Mouse (Mus musculus) midbrain, postnatal 0 days (tissue): Measurements from ENCODE around the gene Vmn1r100. TPM values are rescaled to one million over a fixed set of nuclear protein-coding genes. Genes with fewer than 3 reads are reported as not detected.
"Not testable (repeated sequence)": the region's sequence is repeated elsewhere in the genome, so short reads cannot be mapped to it uniquely, and the experiment has no call there.

Source experiments
- ATAC-seq: fragments of 200-750 bp; cut with Nextera tagmentation; 2 replicates; pipeline ENCODE4 v1.8.0; 2017; ENCODE audit warnings: moderate number of reproducible peaks, mild to moderate bottlenecking, moderate TSS enrichment, moderate library complexity; ENCODE audit not compliant: low FRiP score
- DNase-seq: peaks from one replicate; pipeline ENCODE4 v3.0.0-alpha.2; 2015; ENCODE audit warnings: low spot score
- H3K27ac ChIP-seq: fragments of 300-500 bp; sonication (generic); 2 replicates; pipeline ENCODE4 v1.5.1; 2014; ENCODE audit warnings: low read depth, mild to moderate bottlenecking, low read length, mixed read lengths
- H3K27me3 ChIP-seq: fragments of 300-500 bp; sonication (generic); 2 replicates; pipeline ENCODE4 v1.6.1; 2014; ENCODE audit warnings: low read length, control low read depth, mixed read lengths; ENCODE audit not compliant: insufficient read depth
- H3K36me3 ChIP-seq: fragments of 300-500 bp; sonication (generic); 2 replicates; pipeline ENCODE4 v1.6.1; 2014; ENCODE audit warnings: low read length, control low read depth, mixed read lengths; ENCODE audit not compliant: insufficient read depth
- H3K4me1 ChIP-seq: fragments of 300-500 bp; sonication (generic); 2 replicates; pipeline ENCODE4 v1.6.1; 2014; ENCODE audit warnings: mild to moderate bottlenecking, control low read depth, antibody characterized with exemption, low read length, mixed read lengths; ENCODE audit not compliant: insufficient read depth
- H3K4me2 ChIP-seq: fragments of 300-500 bp; sonication (generic); 2 replicates; pipeline ENCODE4 v1.6.1; 2014; ENCODE audit warnings: low read depth, mild to moderate bottlenecking, low read length, mixed read lengths; ENCODE audit not compliant: poor library complexity, severe bottlenecking
- H3K4me3 ChIP-seq: fragments of 300-500 bp; sonication (generic); 2 replicates; pipeline ENCODE4 v1.5.1; 2014; ENCODE audit warnings: low read depth, mild to moderate bottlenecking, low read length, moderate library complexity
- H3K9ac ChIP-seq: fragments of 300-500 bp; sonication (generic); replicated peaks from 2 replicates; pipeline ENCODE4 v1.6.1; 2014; ENCODE audit warnings: mild to moderate bottlenecking, low read length, moderate library complexity, mixed read lengths; ENCODE audit not compliant: poor library complexity, severe bottlenecking
- H3K9me3 ChIP-seq: fragments of 300-500 bp; sonication (generic); 2 replicates; pipeline ENCODE4 v1.6.1; 2016; ENCODE audit warnings: low read length, control low read depth
- WGBS: fragments of 180-500 bp; shearing (Covaris S2); extraction: QIAGEN DNeasy Blood & Tissue Kit; methylation state at CpG from one replicate; pipeline ENCODE4 v1.1.7; 2014; 5-methylcytosine and 5-hydroxymethylcytosine counted together
- polyA plus RNA-seq: library from polyadenylated mRNA; unstranded; fragments of >200 nt; fragmentation: Nextera tagmentation; extraction: Ambion mirVana; gene quantifications from 2 replicates; pipeline ENCODE4 v1.2.1, GENCODE M21; 2015
- total RNA-seq: library from RNA; depleted of rRNA; stranded (reverse); fragments of >200 nt; gene quantifications from 2 replicates; pipeline ENCODE4 v1.2.3, GENCODE M21; 2014; rRNA removed

Gene Vmn1r100
- total RNA-seq (not detected in 2 replicates), polyA plus RNA-seq (not detected in 2 replicates)

DNA sequence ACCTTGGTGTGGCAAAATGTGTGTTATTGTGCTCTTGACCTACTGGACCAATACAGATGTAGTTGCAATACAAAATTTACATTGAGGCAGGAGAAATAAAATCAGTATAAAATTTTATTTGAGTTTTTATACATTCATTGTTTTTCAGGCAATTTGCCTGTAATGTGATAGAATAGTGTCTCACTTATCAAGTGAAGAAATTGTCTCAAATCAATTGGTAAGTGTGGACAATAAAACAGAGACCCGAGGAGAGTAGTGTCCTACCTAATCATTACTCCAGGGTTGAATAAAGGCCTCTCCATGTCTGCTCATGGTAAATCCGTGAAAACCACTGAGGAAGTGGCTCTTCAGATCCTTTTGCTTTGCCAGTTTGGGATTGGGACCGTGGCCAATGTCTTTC, at the start of gene Vmn1r100:
Gene Vmn1r100, plus strand, starts transcription at position 301 of the 400 bp plus-strand sequence.
- H3K36me3 ChIP-seq, H3K4me1 ChIP-seq, ATAC-seq, H3K4me2 ChIP-seq, H3K27ac ChIP-seq, H3K9ac ChIP-seq, H3K27me3 ChIP-seq, H3K4me3 ChIP-seq, H3K9me3 ChIP-seq, DNase-seq: not testable (repeated sequence)
- no CpG with 5 or more reads among the region's 3 CpGs for WGBS

DNA sequence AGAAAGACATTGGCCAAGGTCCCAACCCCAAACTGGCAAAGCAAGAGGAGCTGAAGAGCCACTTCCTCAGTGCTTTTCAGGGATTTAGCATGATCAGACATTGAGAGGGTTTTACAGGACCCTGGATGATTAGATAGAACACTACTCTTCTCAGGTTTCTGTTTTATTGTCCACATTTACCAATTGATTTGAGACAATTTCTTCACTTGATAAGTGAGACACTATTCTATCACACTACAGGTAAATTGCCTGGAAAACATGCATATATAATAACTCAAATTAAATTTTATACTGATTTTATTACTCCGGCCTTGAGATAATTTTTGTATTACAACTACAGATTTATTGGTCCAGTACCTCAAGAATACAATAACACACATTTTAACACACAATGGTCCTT, 42.4 kb upstream of the Vmn1r100 start, which contains the start of gene Gm5728:
Gene Gm5728, minus strand, starts transcription at position 101 of the 400 bp plus-strand sequence.
- H3K27me3 ChIP-seq, H3K4me3 ChIP-seq, H3K4me1 ChIP-seq, H3K9me3 ChIP-seq, H3K9ac ChIP-seq, H3K36me3 ChIP-seq, H3K4me2 ChIP-seq, ATAC-seq, DNase-seq, H3K27ac ChIP-seq: not testable (repeated sequence)
- no CpG with 5 or more reads among the region's 1 CpGs for WGBS

DNA sequence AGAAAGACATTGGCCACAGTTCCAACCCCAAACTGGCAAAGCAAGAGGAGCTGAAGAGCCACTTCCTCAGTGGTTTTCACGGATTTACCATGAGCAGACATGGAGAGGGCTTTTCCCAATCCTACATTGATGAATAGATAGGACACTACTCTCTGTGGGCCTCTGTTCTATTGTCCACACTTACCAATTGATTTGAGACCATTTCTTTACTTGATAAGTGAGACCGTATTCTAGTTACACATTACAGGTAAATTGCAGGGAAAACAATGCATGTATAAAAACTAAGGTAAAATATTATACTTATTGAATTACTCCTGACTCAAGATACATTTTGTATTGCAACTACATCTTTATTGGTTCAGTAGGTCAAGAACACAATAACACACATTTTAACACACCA, 24.8 kb downstream of the Vmn1r100 start, which contains the start of gene Vmn1r101:
Gene Vmn1r101, minus strand, starts transcription at position 101 of the 400 bp plus-strand sequence.
- not testable (repeated sequence) for H3K27ac ChIP-seq, ATAC-seq, H3K4me1 ChIP-seq, H3K9ac ChIP-seq, H3K27me3 ChIP-seq, DNase-seq, H3K4me3 ChIP-seq, H3K9me3 ChIP-seq, H3K36me3 ChIP-seq, H3K4me2 ChIP-seq
- WGBS = no CpG with 5 or more reads among the region's 2 CpGs

Other genes starting within 250 kb of the Vmn1r100 start
- not detected in 2 replicates for gene Vmn1r94, start 249.6 kb upstream of the Vmn1r100 start, total RNA-seq
- not detected in 2 replicates for gene Vmn1r94, start 249.6 kb upstream of the Vmn1r100 start, polyA plus RNA-seq
- not detected in 2 replicates for gene Vmn1r95, start 224.2 kb upstream of the Vmn1r100 start, total RNA-seq
- not detected in 2 replicates for gene Vmn1r95, start 224.2 kb upstream of the Vmn1r100 start, polyA plus RNA-seq
- gene Gm6164, start 212.3 kb upstream of the Vmn1r100 start, total RNA-seq = not detected in 2 replicates
- gene Gm6164, start 212.3 kb upstream of the Vmn1r100 start, polyA plus RNA-seq = not detected in 2 replicates
- gene Gm4498, start 184.1 kb upstream of the Vmn1r100 start, total RNA-seq = not detected in 2 replicates
- gene Gm4498, start 184.1 kb upstream of the Vmn1r100 start, polyA plus RNA-seq = not detected in 2 replicates
- gene Gm5890, start 155.1 kb upstream of the Vmn1r100 start, total RNA-seq = not detected in 2 replicates
- gene Gm5890, start 155.1 kb upstream of the Vmn1r100 start, polyA plus RNA-seq = not detected in 2 replicates
- gene Gm4133, start 83.9 kb upstream of the Vmn1r100 start, total RNA-seq = not detected in 2 replicates
- gene Gm4133, start 83.9 kb upstream of the Vmn1r100 start, polyA plus RNA-seq = not detected in 2 replicates
- not detected in 2 replicates for gene Gm5728, start 42.5 kb upstream of the Vmn1r100 start, total RNA-seq
- not detected in 2 replicates for gene Gm5728, start 42.5 kb upstream of the Vmn1r100 start, polyA plus RNA-seq
- gene Vmn1r101, start 24.7 kb downstream of the Vmn1r100 start, total RNA-seq = not detected in 2 replicates
- not detected in 2 replicates for gene Vmn1r101, start 24.7 kb downstream of the Vmn1r100 start, polyA plus RNA-seq
- not detected in 2 replicates for gene Gm10670, start 57.0 kb downstream of the Vmn1r100 start, total RNA-seq
- gene Gm10670, start 57.0 kb downstream of the Vmn1r100 start, polyA plus RNA-seq = not detected in 2 replicates
- gene Vmn1r103, start 92.6 kb downstream of the Vmn1r100 start, total RNA-seq = not detected in 2 replicates
- not detected in 2 replicates for gene Vmn1r103, start 92.6 kb downstream of the Vmn1r100 start, polyA plus RNA-seq
- not detected in 2 replicates for gene Vmn1r104, start 115.9 kb downstream of the Vmn1r100 start, total RNA-seq
- not detected in 2 replicates for gene Vmn1r104, start 115.9 kb downstream of the Vmn1r100 start, polyA plus RNA-seq
- gene Gm5726, start 127.8 kb downstream of the Vmn1r100 start, total RNA-seq = not detected in 2 replicates
- gene Gm5726, start 127.8 kb downstream of the Vmn1r100 start, polyA plus RNA-seq = not detected in 2 replicates
- not detected in 2 replicates for gene Gm4141, start 158.3 kb downstream of the Vmn1r100 start, total RNA-seq
- gene Gm4141, start 158.3 kb downstream of the Vmn1r100 start, polyA plus RNA-seq = not detected in 2 replicates
- gene Gm4513, start 181.1 kb downstream of the Vmn1r100 start, total RNA-seq = not detected in 2 replicates
- gene Gm4513, start 181.1 kb downstream of the Vmn1r100 start, polyA plus RNA-seq = not detected in 2 replicates